Mouse (Mus musculus) right cerebral cortex, adult 2 months (tissue): Measurements from ENCODE around the gene Ttl.
A peak's percentile ranks its signal among the peaks of the same experiment; 100 is the strongest.

Source experiments
- DNase-seq, 2 experiments: peaks; one replicate each; pipeline ENCODE4 v3.0.0; 2021 to 2022; ENCODE audit warnings: low spot score in 2 of 2

The Ttl gene

GRCm38 (mm10) chr2:129084959-129085358 is 19.2 kb downstream of the Ttl start:
- no peak for DNase-seq

GRCm38 (mm10) chr2:129087520-129087919 is 21.8 kb downstream of the Ttl start:
- DNase-seq: no peak

- no peak for DNase-seq
Observed at GRCm38 (mm10) chr2:129090370-129090769, 24.6 kb downstream of the Ttl start.

GRCm38 (mm10) chr2:129092810-129093209 is 27.1 kb downstream of the Ttl start:
- peak; percentile 52 to 53 for DNase-seq

- peak; percentile 65 to 71 for DNase-seq
Observed at GRCm38 (mm10) chr2:129093926-129094724, 28.4 kb downstream of the Ttl start.

- peak; percentile 95 for DNase-seq
Observed at GRCm38 (mm10) chr2:129100784-129101310, 35.1 kb downstream of the Ttl start, which contains the start of gene Polr1b. TSS of gene Polr1b (plus strand) at chr2:129100995.

GRCm38 (mm10) chr2:129112924-129113323 is 47.2 kb downstream of the Ttl start:
- DNase-seq: no peak

GRCm38 (mm10) chr2:129115706-129116367 is 50.1 kb downstream of the Ttl start:
- DNase-seq: no peak

GRCm38 (mm10) chr2:129116368-129116739 is 50.6 kb downstream of the Ttl start:
- no peak for DNase-seq

GRCm38 (mm10) chr2:129118061-129118460 is 52.3 kb downstream of the Ttl start:
- DNase-seq: no peak

- no peak for DNase-seq
Observed at GRCm38 (mm10) chr2:129121986-129122385, 56.2 kb downstream of the Ttl start.

- peak; percentile 94 for DNase-seq
Observed at GRCm38 (mm10) chr2:129129412-129129929, 63.7 kb downstream of the Ttl start, which contains the start of gene Chchd5. TSS of gene Chchd5 (plus strand) at chr2:129129700.

GRCm38 (mm10) chr2:129129987-129130545 is 64.3 kb downstream of the Ttl start:
- no peak for DNase-seq

GRCm38 (mm10) chr2:129130776-129131175 is 65.0 kb downstream of the Ttl start:
- DNase-seq: no peak

- DNase-seq: no peak
Observed at GRCm38 (mm10) chr2:129132231-129132630, 66.5 kb downstream of the Ttl start.

- peak; percentile 71 to 74 for DNase-seq
Observed at GRCm38 (mm10) chr2:129133006-129133805, 67.5 kb downstream of the Ttl start.

GRCm38 (mm10) chr2:129139906-129140305 is 74.2 kb downstream of the Ttl start:
- peak; percentile 55 to 57 for DNase-seq
